Mouse (Mus musculus) ES-Bruce4 (cell line): ENCODE measurements at regions not wholly inside any gene's neighbourhood (a gene's known extent, or its start where the extent isn't known, plus 50 kb on each side); places are given as distances from the start of the nearest gene placed in this dataset.

Experiments used
- CTCF ChIP-seq: IDR thresholded peaks from one replicate; pipeline ENCODE4 v1.8.1; 2011; ENCODE audit warnings: low read depth, low read length
- POLR2A ChIP-seq: IDR thresholded peaks from one replicate; pipeline ENCODE4 v1.8.1; 2011; ENCODE audit warnings: low read length; ENCODE audit not compliant: insufficient read depth

GRCm38 (mm10) chr15:75371618-75372017 is 103.4 kb downstream of the Ly6f start:
- TF ChIP-seq CTCF (no peak), POLR2A (no peak)
